Comparison of ENCODE assay signal across 9 mouse cellular contexts in the genomic region with DNA sequence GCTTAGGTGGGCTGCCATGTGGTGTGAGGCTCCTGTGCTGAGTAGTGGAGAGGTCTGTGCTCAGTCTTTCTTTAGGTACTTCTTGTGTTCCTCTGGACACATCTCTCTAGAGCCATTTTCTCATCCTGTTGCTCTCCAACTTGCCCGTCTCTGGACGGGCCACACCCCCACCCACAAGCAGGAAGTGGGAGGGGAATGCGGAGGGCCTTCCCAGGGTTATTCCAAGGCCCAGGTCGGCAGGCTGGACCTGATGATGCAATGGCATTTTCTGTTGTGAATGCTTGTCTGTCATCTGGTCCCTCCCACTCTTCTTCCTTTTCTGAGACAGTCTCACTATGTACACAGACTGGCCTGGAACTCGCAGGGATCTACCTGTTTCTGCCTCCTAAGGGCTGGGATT. TPM values are rescaled to one million over a fixed set of nuclear protein-coding genes. Genes with fewer than 3 reads are reported as not detected.
DNase-seq lines count a peak whose midpoint lies in the region; ATAC-seq and TF ChIP-seq lines count a peak whose summit lies in the region.
"Had no signal": no experiment of that assay in that cellular context is flagged by ENCODE, and none has a peak within 500 bp of the region (broad histone marks: within the 10 kb centered on the region; RNA-seq: fewer than 3 reads in every experiment).

No protein-coding gene starts in this region.

- whole genome bisulfite sequencing in forebrain, embryonic 16.5 days: 24% methylated on average over 5 of the region's 5 CpGs
- 18% methylated on average over 5 of the region's 5 CpGs for WGBS in kidney, embryonic 14.5 days

- no peak overlapping the region for H3K27ac ChIP-seq in forebrain, embryonic 16.5 days (ENCODE audit: low read length)
- no peak overlapping the region for H3K27ac ChIP-seq in kidney, embryonic 14.5 days (ENCODE audit: low read depth, low read length)
- no peak overlapping the region for H3K27ac ChIP-seq in layer of hippocampus, adult 2 months

- ATAC-seq in forebrain, embryonic 16.5 days: no peak
- ATAC-seq in kidney, embryonic 14.5 days (ENCODE audit: low FRiP score, low TSS enrichment): no peak

- H3K9me3 ChIP-seq in forebrain, embryonic 16.5 days (ENCODE audit: control insufficient read depth, low read length): no peaks in the 10 kb centered on the region
- H3K9me3 ChIP-seq in kidney, embryonic 14.5 days (ENCODE audit: control insufficient read depth, low read length): no peaks in the 10 kb centered on the region

- H3K4me1 ChIP-seq in forebrain, embryonic 16.5 days (replicated peaks; ENCODE audit: control insufficient read depth, insufficient read depth, low read length): peaks cover 33% of the 10 kb centered on the region
- H3K4me1 ChIP-seq in kidney, embryonic 14.5 days (ENCODE audit: control insufficient read depth, insufficient read depth, low read length): peaks cover 26% of the 10 kb centered on the region

- H3K36me3 ChIP-seq in forebrain, embryonic 16.5 days (ENCODE audit: control insufficient read depth, insufficient read depth): no peaks in the 10 kb centered on the region; the same call in 1 of the 2 replicates
- H3K36me3 ChIP-seq in kidney, embryonic 14.5 days (ENCODE audit: control insufficient read depth, insufficient read depth, low read length): peaks cover 7% of the 10 kb centered on the region

- H3K9ac ChIP-seq in forebrain, embryonic 16.5 days (replicated peaks; ENCODE audit: low read depth, low read length): 0 out of 2 replicates have a peak overlapping the region, but pooled peaks have one; percentile 22
- 0 out of 2 replicates have a peak overlapping the region, but pooled peaks have one; percentile 32 for H3K9ac ChIP-seq in kidney, embryonic 14.5 days (ENCODE audit: low read depth, low read length)

- no peak overlapping the region for H3K4me2 ChIP-seq in forebrain, embryonic 16.5 days (ENCODE audit: low read length)
- H3K4me2 ChIP-seq in kidney, embryonic 14.5 days (replicated peaks; ENCODE audit: low read depth, low read length): no peak overlapping the region; the same call in 1 of the 2 replicates

- TF ChIP-seq CTCF in layer of hippocampus, adult 2 months (conservative IDR thresholded peaks at IDR 0.05): no peak

- no peaks in the 10 kb centered on the region for H3K27me3 ChIP-seq in forebrain, embryonic 16.5 days (replicated peaks; ENCODE audit: control insufficient read depth, insufficient read depth, low read length)
- H3K27me3 ChIP-seq in kidney, embryonic 14.5 days (ENCODE audit: control insufficient read depth, insufficient read depth, low read length): no peaks in the 10 kb centered on the region

- DNase-seq in urinary bladder, postnatal 14 days (ENCODE audit: low spot score): peak; percentile 43
- no peak for DNase-seq in urinary bladder, adult 2 months (ENCODE audit: low spot score)
- peak; percentile 63 for DNase-seq in lung, postnatal 14 days
- DNase-seq in frontal cortex, postnatal 25 days (ENCODE audit: low spot score in 2 of 2): no peak
- no peak for DNase-seq in thymus, postnatal 25 days
- no peak for DNase-seq in layer of hippocampus, adult 2 months (ENCODE audit: low spot score in 2 of 2)

- no peak overlapping the region for H3K4me3 ChIP-seq in forebrain, embryonic 16.5 days (replicated peaks; ENCODE audit: low read length)
- no peak overlapping the region for H3K4me3 ChIP-seq in kidney, embryonic 14.5 days (ENCODE audit: low read length)
- no peak overlapping the region for H3K4me3 ChIP-seq in layer of hippocampus, adult 2 months

RNA-seq across cellular contexts. Expression of gene Zfp598, which starts 2.7 kb away (rescaled TPM):
- polyA plus RNA-seq in urinary bladder, adult 2 months (2012; rRNA removed): 42.9 and 54.2 TPM in 2 replicates
- polyA plus RNA-seq in forebrain, embryonic 16.5 days (2015; fragmentation: Nextera tagmentation; extraction: Ambion mirVana): 17.9 and 22.0 TPM in 2 replicates
- polyA plus RNA-seq in kidney, embryonic 14.5 days (2014; fragmentation: Nextera tagmentation; extraction: Ambion mirVana): 25.3 and 34.4 TPM in 2 replicates
- total RNA-seq in layer of hippocampus, adult 2 months (2021): 10 to 100 TPM; 36.6 to 43.9 TPM

RNA-seq across cellular contexts. Expression of gene Npw, which starts 13.9 kb away (rescaled TPM):
- 0.62 and 0.80 TPM in 2 replicates for polyA plus RNA-seq in urinary bladder, adult 2 months (2012; rRNA removed)
- not detected in 2 replicates for polyA plus RNA-seq in forebrain, embryonic 16.5 days (2015; fragmentation: Nextera tagmentation; extraction: Ambion mirVana)
- 0.66 TPM in 1 of 2 replicates, not detected in the other for polyA plus RNA-seq in kidney, embryonic 14.5 days (2014; fragmentation: Nextera tagmentation; extraction: Ambion mirVana)
- total RNA-seq in layer of hippocampus, adult 2 months (2021): 1 to 10 TPM; 2.0 to 2.3 TPM

RNA-seq across cellular contexts. Expression of gene Syngr3, which starts 17.6 kb away (rescaled TPM):
- 0.58 and 0.62 TPM in 2 replicates for polyA plus RNA-seq in urinary bladder, adult 2 months (2012; rRNA removed)
- 143 and 193 TPM in 2 replicates for polyA plus RNA-seq in forebrain, embryonic 16.5 days (2015; fragmentation: Nextera tagmentation; extraction: Ambion mirVana)
- 1.0 and 1.2 TPM in 2 replicates for polyA plus RNA-seq in kidney, embryonic 14.5 days (2014; fragmentation: Nextera tagmentation; extraction: Ambion mirVana)
- 100 to 1,000 TPM; 146 to 155 TPM for total RNA-seq in layer of hippocampus, adult 2 months (2021)
- total RNA-seq: common myeloid progenitor, adult 5-6 weeks had no signal

RNA-seq across cellular contexts. Expression of gene Slc9a3r2, which starts 22.0 kb away (rescaled TPM):
- 59.2 and 63.5 TPM in 2 replicates for polyA plus RNA-seq in urinary bladder, adult 2 months (2012; rRNA removed)
- 28.1 and 31.2 TPM in 2 replicates for polyA plus RNA-seq in forebrain, embryonic 16.5 days (2015; fragmentation: Nextera tagmentation; extraction: Ambion mirVana)
- 86.1 and 95.5 TPM in 2 replicates for polyA plus RNA-seq in kidney, embryonic 14.5 days (2014; fragmentation: Nextera tagmentation; extraction: Ambion mirVana)
- total RNA-seq in layer of hippocampus, adult 2 months (2021): 10 to 100 TPM; 41.9 to 44.1 TPM

RNA-seq across cellular contexts. Expression of gene Gfer, which starts 23.8 kb away (rescaled TPM):
- polyA plus RNA-seq in urinary bladder, adult 2 months (2012; rRNA removed): 21.0 and 23.7 TPM in 2 replicates
- polyA plus RNA-seq in forebrain, embryonic 16.5 days (2015; fragmentation: Nextera tagmentation; extraction: Ambion mirVana): 35.0 and 35.4 TPM in 2 replicates
- polyA plus RNA-seq in kidney, embryonic 14.5 days (2014; fragmentation: Nextera tagmentation; extraction: Ambion mirVana): 48.1 and 54.4 TPM in 2 replicates
- total RNA-seq in layer of hippocampus, adult 2 months (2021): 10 to 100 TPM; 22.3 to 22.4 TPM

Comparison
In these comparisons a context has a peak if more than half of its experiments do, and no peak if none do; other contexts are left out.
1. DNase-seq: peak in urinary bladder, postnatal 14 days (single experiment) and lung, postnatal 14 days (single experiment); none in urinary bladder, adult 2 months (single experiment), frontal cortex, postnatal 25 days (0 of 2), thymus, postnatal 25 days (single experiment) and layer of hippocampus, adult 2 months (0 of 2).
2. RNA of gene Syngr3, which starts 17.6 kb away (polyA plus RNA-seq): 143 to 193 TPM in forebrain, embryonic 16.5 days; 1.0 to 1.2 TPM in kidney, embryonic 14.5 days and 0.58 to 0.62 TPM in urinary bladder, adult 2 months; every median in the first group is over 10 times any median in the second.